Mouse (Mus musculus) telencephalon, adult 2 months (tissue): ENCODE data around the gene Fkbp4.
"Not testable (repeated sequence)": the region's sequence is repeated elsewhere in the genome, so short reads cannot be mapped to it uniquely, and the experiment has no call there.

Experiments used
- DNase-seq: peaks from one replicate; pipeline ENCODE4 v3.0.0-alpha.2; 2011; ENCODE audit warnings: low read depth, low spot score

The Fkbp4 gene

GRCm38 (mm10) chr6:128397574-128398261 lies 40.8 kb downstream of the Fkbp4 start:
- no peak for DNase-seq

GRCm38 (mm10) chr6:128390683-128391082 lies 47.8 kb downstream of the Fkbp4 start:
- DNase-seq: no peak

GRCm38 (mm10) chr6:128389185-128389584 lies 49.3 kb downstream of the Fkbp4 start:
- DNase-seq: no peak

- DNase-seq: no peak
Observed at GRCm38 (mm10) chr6:128385026-128385425, 53.5 kb downstream of the Fkbp4 start.

- no peak for DNase-seq
Observed at GRCm38 (mm10) chr6:128383752-128384151, 54.7 kb downstream of the Fkbp4 start.

- DNase-seq: no peak
Observed at GRCm38 (mm10) chr6:128381254-128381653, 57.2 kb downstream of the Fkbp4 start.

- not testable (repeated sequence) for DNase-seq
Observed at GRCm38 (mm10) chr6:128380594-128381167, 57.8 kb downstream of the Fkbp4 start.
